Mouse (Mus musculus) bone marrow macrophage, adult 2 months (primary cell): ENCODE data around the gene Minos1. TPM values are rescaled to one million over a fixed set of nuclear protein-coding genes. Genes with fewer than 3 reads are reported as not detected.

Source experiments
- H3K27ac ChIP-seq: 2 replicates; pipeline ENCODE4 v1.5.1; 2012; ENCODE audit warnings: low read depth, low read length; ENCODE audit not compliant: insufficient read depth
- H3K4me1 ChIP-seq: 2 replicates; pipeline ENCODE4 v1.6.1; 2012; ENCODE audit warnings: low read length; ENCODE audit not compliant: control insufficient read depth, insufficient read depth
- H3K4me3 ChIP-seq: 2 replicates; pipeline ENCODE4 v1.5.1; 2012; ENCODE audit warnings: mild to moderate bottlenecking, low read length, moderate library complexity; ENCODE audit not compliant: insufficient read depth
- CTCF ChIP-seq: IDR thresholded peaks from 2 replicates; pipeline ENCODE4 v1.5.1; 2012; ENCODE audit warnings: low read depth, mild to moderate bottlenecking, low read length, moderate library complexity
- POLR2A ChIP-seq: IDR thresholded peaks from 2 replicates; pipeline ENCODE4 v1.6.1; 2012; ENCODE audit warnings: mild to moderate bottlenecking, low read depth, low read length, borderline replicate concordance
- polyA plus RNA-seq: library from polyadenylated mRNA; stranded (reverse); fragments of >200 nt; gene quantifications from 2 replicates; pipeline ENCODE4 v1.2.4, GENCODE M21; 2012; ENCODE audit not compliant: missing spikeins, insufficient read depth, insufficient read length

Minos1 gene
- polyA plus RNA-seq, 1 experiment, result 151 TPM

DNA sequence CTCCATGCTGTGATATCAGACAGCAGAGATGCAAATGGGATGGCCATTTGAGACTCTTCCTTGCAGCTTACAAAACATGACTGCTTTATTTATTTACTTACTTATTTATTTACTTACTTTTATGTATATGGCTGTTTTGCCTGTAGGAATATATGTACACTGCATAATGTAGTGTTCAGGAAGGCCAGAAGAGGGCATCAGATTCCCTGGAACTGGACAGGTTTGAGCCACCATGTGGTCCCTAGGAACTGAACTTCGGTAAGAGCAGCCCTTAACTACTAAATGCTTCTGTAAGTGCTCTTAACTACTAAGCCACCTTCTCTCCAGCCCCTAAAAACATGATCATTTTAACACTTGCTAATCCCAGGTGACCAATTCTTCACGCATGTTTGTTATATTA lies 52.6 kb downstream of the Minos1 start:
- TF ChIP-seq POLR2A, result no peak
- TF ChIP-seq CTCF, result no peak
- Histone ChIP-seq H3K4me3 (no peak overlapping the region), H3K4me1 (no peaks in the 10 kb centered on the region), H3K27ac (no peak overlapping the region)

DNA sequence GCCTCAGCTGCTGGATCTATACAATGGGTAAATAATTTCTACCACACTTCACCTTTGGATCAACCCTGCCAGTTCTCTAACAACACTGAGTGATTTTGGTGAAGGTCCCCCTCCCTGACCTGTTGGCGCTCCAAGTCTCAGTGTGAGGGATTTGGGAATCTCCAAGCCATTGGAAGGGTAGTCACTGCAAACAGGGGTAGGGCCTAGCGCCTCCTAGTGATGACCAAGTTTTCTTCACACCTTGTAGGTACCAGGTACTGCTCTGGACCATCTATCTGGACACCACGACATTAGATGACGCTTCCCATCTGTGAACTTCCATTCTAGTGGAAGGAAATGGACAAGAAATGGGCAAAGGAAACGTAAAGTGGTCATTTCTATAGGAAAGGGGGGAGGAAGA lies 55.0 kb downstream of the Minos1 start:
- TF ChIP-seq POLR2A, result no peak
- TF ChIP-seq CTCF, result no peak
- H3K27ac ChIP-seq, result no peak overlapping the region
- no peak overlapping the region for H3K4me3 ChIP-seq
- H3K4me1 ChIP-seq, result no peaks in the 10 kb centered on the region

DNA sequence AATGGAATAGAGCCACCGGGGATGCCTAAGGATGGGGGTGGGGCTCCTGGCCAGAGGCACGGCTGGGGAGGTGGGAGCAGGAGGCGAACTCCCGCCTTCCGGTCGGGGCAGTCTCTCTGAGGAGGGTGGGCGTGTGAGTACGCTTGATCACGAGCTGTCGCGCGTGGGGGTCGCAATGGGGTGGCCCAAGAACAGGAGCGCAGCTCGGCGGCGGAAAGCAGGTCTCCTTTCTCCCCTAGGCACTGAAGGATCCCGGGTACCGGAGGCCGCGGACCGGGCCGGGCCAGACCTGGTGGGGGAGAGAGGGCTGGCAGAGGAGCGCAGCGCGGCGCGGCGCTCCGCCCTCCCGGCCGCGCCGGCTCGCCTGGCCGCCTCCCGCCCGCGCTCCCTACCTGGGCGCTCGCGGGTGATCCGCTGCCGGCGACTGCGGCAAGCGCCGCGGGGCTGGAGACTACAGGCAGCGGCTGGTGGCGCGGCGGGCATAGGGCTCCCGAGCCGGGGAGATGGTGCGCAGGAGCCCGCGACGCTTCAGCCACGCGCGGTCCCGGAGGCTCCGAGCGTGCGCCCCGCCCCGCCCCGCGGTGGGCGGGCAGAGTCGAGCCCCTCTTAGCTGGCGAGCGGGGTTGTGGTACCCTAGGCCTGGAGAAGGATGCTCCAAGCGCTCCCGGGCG lies 55.7 kb downstream of the Minos1 start, which contains the start of gene Htr6:
Gene Htr6 (minus strand): TSS at position 530 of the 671 bp plus-strand sequence.
- H3K27ac ChIP-seq, result no peak within 1 kb of the TSS
- H3K4me3 ChIP-seq, result peak within 1 kb of the TSS; percentile 20
- H3K4me1 ChIP-seq, result no peaks in the 10 kb centered on the region
- no peak for TF ChIP-seq POLR2A
- TF ChIP-seq CTCF, result no peak

DNA sequence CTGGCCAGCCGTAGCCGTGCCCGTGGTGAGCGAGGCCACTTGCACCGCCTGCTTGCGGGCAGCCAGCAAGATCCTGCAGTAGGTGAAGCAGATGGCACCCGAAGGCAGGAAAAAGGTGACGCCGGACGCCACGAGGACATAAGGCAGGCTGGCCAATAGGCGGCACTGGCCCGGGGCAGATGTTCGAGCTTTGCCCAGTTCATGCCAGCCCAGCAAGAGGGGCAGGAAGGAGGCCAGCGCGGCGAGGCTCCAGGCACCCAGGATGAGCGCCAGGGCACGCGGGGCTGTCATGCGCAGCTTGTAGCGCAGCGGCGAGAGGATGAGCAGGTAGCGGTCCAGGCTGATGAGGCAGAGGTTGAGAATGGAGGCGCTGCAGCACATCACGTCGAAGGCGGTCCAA lies 56.9 kb downstream of the Minos1 start:
- TF ChIP-seq POLR2A (no peak), CTCF (no peak)

DNA sequence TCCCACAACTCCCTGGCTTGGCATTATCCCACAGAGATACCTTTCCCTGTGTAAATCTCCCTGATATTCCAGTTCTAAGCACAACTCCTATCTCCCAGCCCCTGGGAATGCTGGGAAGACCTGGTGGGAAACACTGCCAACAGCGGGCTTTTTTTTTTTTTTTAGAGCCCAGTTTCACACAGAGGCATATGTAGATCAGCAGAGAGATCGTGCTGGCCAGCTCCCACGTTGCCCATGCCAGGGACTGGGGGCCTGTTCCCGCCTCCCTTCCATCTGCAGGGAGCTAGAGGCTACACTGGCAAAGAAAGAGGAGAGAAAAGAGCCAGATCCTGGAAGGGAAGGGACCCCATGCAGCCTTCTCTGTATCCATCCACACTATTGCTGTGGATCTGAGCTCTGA lies 62.6 kb downstream of the Minos1 start:
- no peak for TF ChIP-seq CTCF
- TF ChIP-seq POLR2A, result no peak
- H3K4me1 ChIP-seq, result no peaks in the 10 kb centered on the region
- no peak overlapping the region for H3K27ac ChIP-seq
- H3K4me3 ChIP-seq, result no peak overlapping the region

More for the DNA sequence above, 56.9 kb downstream of the Minos1 start:
- H3K4me1 ChIP-seq, result no peaks in the 10 kb centered on the region
- H3K27ac ChIP-seq, result no peak overlapping the region
- no peak overlapping the region for H3K4me3 ChIP-seq

DNA sequence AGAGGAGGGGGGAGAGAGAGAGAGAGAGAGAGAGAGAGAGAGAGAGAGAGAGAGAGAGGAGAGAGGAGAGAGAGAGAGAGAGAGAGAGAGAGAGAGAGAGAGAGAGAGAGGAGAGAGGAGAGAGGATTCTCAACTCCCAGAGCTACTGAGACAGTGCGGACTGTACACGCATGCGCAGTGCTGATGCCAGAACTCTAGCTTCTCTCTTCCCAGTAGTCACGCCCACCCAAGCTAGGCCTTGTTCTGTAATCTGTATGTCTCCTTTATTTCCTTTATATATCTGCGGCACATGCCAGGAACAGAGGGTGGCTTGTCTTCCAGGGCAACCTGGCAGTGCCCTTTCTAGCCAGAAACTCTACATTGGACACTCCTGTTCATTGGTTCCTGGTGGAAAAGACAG lies 66.1 kb downstream of the Minos1 start:
- H3K4me1 ChIP-seq, result no peaks in the 10 kb centered on the region
- no peak overlapping the region for H3K27ac ChIP-seq
- no peak for TF ChIP-seq POLR2A
- no peak for TF ChIP-seq CTCF
- H3K4me3 ChIP-seq, result no peak overlapping the region

DNA sequence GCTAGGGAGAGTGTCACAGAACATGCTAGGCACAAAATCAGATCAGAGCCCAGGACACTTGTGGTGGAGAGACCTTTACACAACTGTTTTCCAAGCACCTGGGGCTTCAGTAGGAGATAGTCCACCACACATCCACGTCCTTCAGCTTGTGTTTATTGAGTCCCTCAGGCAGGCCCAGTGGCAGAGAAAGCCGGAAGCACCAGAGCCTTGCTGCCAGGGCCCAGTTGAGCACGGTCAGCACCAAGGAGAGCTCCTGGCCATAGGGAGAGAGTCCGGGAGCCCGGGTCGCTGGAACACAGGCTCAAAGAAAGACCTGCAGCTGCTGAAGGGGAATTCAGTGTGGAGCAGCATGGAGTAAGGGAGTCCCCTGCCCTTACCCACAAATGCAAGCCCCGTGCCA lies 71.3 kb downstream of the Minos1 start:
- no peaks in the 10 kb centered on the region for H3K4me1 ChIP-seq
- TF ChIP-seq CTCF (no peak), POLR2A (no peak)
- no peak overlapping the region for H3K4me3 ChIP-seq
- no peak overlapping the region for H3K27ac ChIP-seq

DNA sequence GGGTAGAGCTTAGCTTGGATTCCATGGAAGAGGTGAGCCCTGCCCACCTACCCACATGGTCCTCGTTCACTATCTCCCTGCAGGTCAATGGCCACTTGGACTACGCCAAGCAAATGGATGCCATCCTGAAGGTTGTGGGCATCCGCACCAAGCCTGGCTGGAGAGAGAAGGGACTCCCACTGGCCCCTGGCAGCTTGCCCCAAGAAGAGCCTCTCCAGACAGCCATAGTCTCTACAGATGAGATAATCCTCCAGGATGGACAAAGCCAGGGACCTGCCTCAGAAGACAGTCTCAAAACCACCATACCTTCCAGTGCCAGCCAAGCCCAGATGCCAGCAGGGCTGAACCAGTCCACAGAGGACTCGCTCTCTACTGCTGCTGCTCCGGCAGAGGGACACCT lies 72.9 kb downstream of the Minos1 start:
- no peaks in the 10 kb centered on the region for H3K4me1 ChIP-seq
- H3K27ac ChIP-seq, result no peak overlapping the region
- H3K4me3 ChIP-seq, result no peak overlapping the region
- TF ChIP-seq CTCF (no peak), POLR2A (no peak)

DNA sequence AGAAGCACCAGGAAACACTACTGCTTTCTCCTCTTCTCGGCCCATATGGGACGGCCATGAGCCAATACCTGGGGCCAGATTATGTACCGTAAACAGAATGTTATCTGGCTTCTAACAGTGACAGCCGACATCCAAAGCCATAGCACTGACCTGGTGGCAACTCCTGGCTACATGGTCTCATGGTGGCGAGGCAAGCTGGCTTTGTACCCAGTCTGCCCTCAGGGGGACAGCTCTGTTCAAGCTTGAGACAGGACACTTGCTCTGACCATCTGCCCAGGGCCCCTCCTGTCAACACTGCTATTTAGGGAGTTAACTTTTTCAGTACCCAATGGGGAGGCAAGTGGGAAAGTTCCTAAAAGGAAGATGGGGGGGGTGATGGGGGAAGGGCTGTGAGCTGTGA lies 73.6 kb downstream of the Minos1 start:
- H3K27ac ChIP-seq, result no peak overlapping the region
- no peaks in the 10 kb centered on the region for H3K4me1 ChIP-seq
- no peak for TF ChIP-seq POLR2A
- no peak for TF ChIP-seq CTCF
- H3K4me3 ChIP-seq, result no peak overlapping the region

DNA sequence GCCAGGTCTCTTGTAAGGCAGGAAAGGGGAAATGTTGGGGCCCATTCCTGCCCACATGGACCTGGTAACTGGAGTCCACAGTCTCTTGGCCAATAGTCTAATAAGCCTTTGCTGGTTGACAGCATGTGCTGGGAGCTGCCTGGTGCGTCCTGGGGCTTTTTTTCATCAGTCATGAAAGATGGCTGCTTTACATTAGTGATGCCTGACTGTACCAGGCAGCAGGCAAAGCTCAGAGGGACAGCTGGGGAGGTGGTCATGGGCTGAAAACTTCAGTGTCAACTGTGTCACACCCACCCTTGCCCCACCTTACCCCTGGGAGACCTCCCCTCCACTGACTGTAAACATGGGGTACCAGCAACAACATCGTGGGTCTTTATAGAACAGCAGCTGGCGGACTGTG lies 75.2 kb downstream of the Minos1 start:
- Histone ChIP-seq H3K27ac (no peak overlapping the region), H3K4me3 (no peak overlapping the region), H3K4me1 (0 out of 2 replicates have a peak, but pooled peaks cover 2% of the 10 kb centered on the region)
- TF ChIP-seq POLR2A, result no peak
- no peak for TF ChIP-seq CTCF
